In genomic region chr15:98870179-98871069, GRCm38 (mm10) we compare ENCODE assay signal across 7 mouse cellular contexts. TPM values are rescaled to one million over a fixed set of nuclear protein-coding genes. Genes with fewer than 3 reads are reported as not detected.
A peak's percentile ranks its signal among the peaks of the same experiment; 100 is the strongest.
DNase-seq lines count a peak whose midpoint lies in the region; ATAC-seq and TF ChIP-seq lines count a peak whose summit lies in the region.

No protein-coding gene starts in this region.

- H3K4me2 ChIP-seq in forebrain, embryonic 11.5 days (ENCODE audit: low read depth, low read length, severe bottlenecking): peak overlapping the region; percentile 98
- peak overlapping the region; percentile 95 for H3K4me2 ChIP-seq in hindbrain, embryonic 15.5 days
- H3K4me2 ChIP-seq in neural tube, embryonic 12.5 days (replicated peaks): peak overlapping the region; percentile 97

- H3K9me3 ChIP-seq in ES-E14 (ENCODE audit: control insufficient read depth, insufficient read depth, low read depth, low read length): no peaks in the 10 kb centered on the region
- no peaks in the 10 kb centered on the region for H3K9me3 ChIP-seq in forebrain, embryonic 11.5 days (ENCODE audit: control insufficient read depth, low read length)
- no peaks in the 10 kb centered on the region for H3K9me3 ChIP-seq in hindbrain, embryonic 15.5 days
- H3K9me3 ChIP-seq in neural tube, embryonic 12.5 days: no peaks in the 10 kb centered on the region

- peak overlapping the region; percentile 100 for H3K9ac ChIP-seq in ES-E14 (ENCODE audit: insufficient read depth, low read depth, low read length, poor library complexity, severe bottlenecking)
- peak overlapping the region; percentile 99 for H3K9ac ChIP-seq in forebrain, embryonic 11.5 days (ENCODE audit: low read length)
- H3K9ac ChIP-seq in hindbrain, embryonic 15.5 days: peak overlapping the region; percentile 75
- H3K9ac ChIP-seq in liver, adult 2 months (ENCODE audit: low read depth, low read length): peak overlapping the region; percentile 95
- H3K9ac ChIP-seq in neural tube, embryonic 12.5 days: peak overlapping the region; percentile 99

- TF ChIP-seq CTCF in liver, adult 2 months (IDR thresholded peaks at IDR 0.05; ENCODE audit: low read depth, low read length): no peak

- H3K79me2 ChIP-seq in liver, adult 2 months (ENCODE audit: control insufficient read depth, insufficient read depth, low read length): peaks cover 46% of the 10 kb centered on the region

- peak overlapping the region; percentile 98 to 99 for H3K4me3 ChIP-seq in ES-E14 (ENCODE audit: insufficient read depth in 1 of 2, low read depth in 1 of 2, low read length in 2 of 2, poor library complexity in 1 of 2, severe bottlenecking in 1 of 2)
- H3K4me3 ChIP-seq in forebrain, embryonic 11.5 days (ENCODE audit: low read depth, low read length): peak overlapping the region; percentile 99
- H3K4me3 ChIP-seq in hindbrain, embryonic 15.5 days: peak overlapping the region; percentile 92
- H3K4me3 ChIP-seq in liver, adult 2 months (ENCODE audit: insufficient read depth, low read depth, low read length): peak overlapping the region; percentile 87
- peak overlapping the region; percentile 99 for H3K4me3 ChIP-seq in neural tube, embryonic 12.5 days

- H3K27me3 ChIP-seq in forebrain, embryonic 11.5 days (ENCODE audit: control insufficient read depth, insufficient read depth, low read length): no peaks in the 10 kb centered on the region
- H3K27me3 ChIP-seq in hindbrain, embryonic 15.5 days: no peaks in the 10 kb centered on the region
- H3K27me3 ChIP-seq in liver, adult 2 months (ENCODE audit: control insufficient read depth, insufficient read depth, low read length): no peaks in the 10 kb centered on the region
- H3K27me3 ChIP-seq in neural tube, embryonic 12.5 days (replicated peaks): no peaks in the 10 kb centered on the region

- no peak overlapping the region for H3K27ac ChIP-seq in ES-E14 (ENCODE audit: insufficient read depth, low read depth, low read length, poor library complexity, severe bottlenecking)
- H3K27ac ChIP-seq in forebrain, embryonic 11.5 days (ENCODE audit: low read depth, low read length): peak overlapping the region; percentile 95
- peak overlapping the region; percentile 100 for H3K27ac ChIP-seq in hindbrain, embryonic 15.5 days (replicated peaks)
- peak overlapping the region; percentile 98 for H3K27ac ChIP-seq in liver, adult 2 months (replicated peaks; ENCODE audit: insufficient read depth, low read depth, low read length)
- no peak overlapping the region for H3K27ac ChIP-seq in neural tube, embryonic 12.5 days

- no peak for ATAC-seq in forebrain, embryonic 11.5 days (replicated peaks; ENCODE audit: low FRiP score)
- ATAC-seq in hindbrain, embryonic 15.5 days (ENCODE audit: low FRiP score, low read depth): no peak
- no peak for ATAC-seq in neural tube, embryonic 12.5 days (ENCODE audit: low FRiP score, low read depth)
- ATAC-seq in megakaryocyte-erythroid progenitor cell, adult 5-6 weeks (replicated peaks; ENCODE audit: low FRiP score, low TSS enrichment, poor library complexity, severe bottlenecking): no peak

- in situ Hi-C loops in ES-E14 (cut with MboI; ENCODE audit: low sequenced_read_pairs in 2 of 2, unreplicated experiment in 2 of 2): no loop called here

- DNase-seq in ES-E14 (ENCODE audit: low read depth, low spot score): no peak
- DNase-seq in adrenal gland, postnatal 14 days: peak; percentile 65
- peak; percentile 60 for DNase-seq in forebrain, embryonic 11.5 days (ENCODE audit: low spot score)
- peak; percentile 76 for DNase-seq in liver, adult 2 months (ENCODE audit: extremely low read depth, low read depth, low spot score)

- H3K36me3 ChIP-seq in ES-E14 (ENCODE audit: control insufficient read depth, insufficient read depth, low read length, poor library complexity, severe bottlenecking): peaks cover 14% of the 10 kb centered on the region
- peaks cover 5% of the 10 kb centered on the region for H3K36me3 ChIP-seq in forebrain, embryonic 11.5 days (ENCODE audit: control insufficient read depth, insufficient read depth, low read length)
- peaks cover 11% of the 10 kb centered on the region for H3K36me3 ChIP-seq in hindbrain, embryonic 15.5 days
- H3K36me3 ChIP-seq in liver, adult 2 months (ENCODE audit: control insufficient read depth, insufficient read depth, low read length): peaks cover 11% of the 10 kb centered on the region
- peaks cover 12% of the 10 kb centered on the region for H3K36me3 ChIP-seq in neural tube, embryonic 12.5 days

- TF ChIP-seq POLR2A in liver, adult 2 months (IDR thresholded peaks at IDR 0.05; ENCODE audit: extremely low read depth, insufficient read depth, low read length): peak; percentile 74

- under 1% methylated on average over 15 of the region's 16 CpGs for WGBS in forebrain, embryonic 11.5 days
- 2% methylated on average over 15 of the region's 16 CpGs for WGBS in hindbrain, embryonic 15.5 days
- under 1% methylated on average over 16 of the region's 16 CpGs for WGBS in liver, adult 2 months
- under 1% methylated on average over 16 of the region's 16 CpGs for WGBS in neural tube, embryonic 12.5 days

- H3K4me1 ChIP-seq in ES-E14 (ENCODE audit: control insufficient read depth in 2 of 2, insufficient read depth in 2 of 2, low read length in 2 of 2, poor library complexity in 1 of 2): peaks cover 5 to 21% of the 10 kb centered on the region in 2 experiments; a peak in 2 of 4 replicates
- peaks cover 24% of the 10 kb centered on the region for H3K4me1 ChIP-seq in forebrain, embryonic 11.5 days (replicated peaks; ENCODE audit: control insufficient read depth, insufficient read depth, low read length)
- H3K4me1 ChIP-seq in hindbrain, embryonic 15.5 days (replicated peaks): peaks cover 51% of the 10 kb centered on the region
- H3K4me1 ChIP-seq in liver, adult 2 months (ENCODE audit: control insufficient read depth, insufficient read depth, low read length): peaks cover 27% of the 10 kb centered on the region
- H3K4me1 ChIP-seq in neural tube, embryonic 12.5 days: peaks cover 35% of the 10 kb centered on the region

RNA-seq across cellular contexts. Expression of gene Kmt2d, which starts 0.6 kb away (rescaled TPM):
- total RNA-seq in ES-E14 (2012; rRNA removed): 30.7 and 35.9 TPM in 2 replicates
- 64.0 and 66.6 TPM in 2 replicates for total RNA-seq in adrenal gland, postnatal 14 days (2021)
- polyA plus RNA-seq in forebrain, embryonic 11.5 days (2014; fragmentation: Nextera tagmentation; extraction: Ambion mirVana): 20.1 and 20.6 TPM in 2 replicates
- 10.6 and 11.4 TPM in 2 replicates for polyA plus RNA-seq in hindbrain, embryonic 15.5 days (2015; fragmentation: Nextera tagmentation; extraction: Ambion mirVana)
- total RNA-seq in liver, adult 2 months (2014; rRNA removed): 6.6 and 10.1 TPM in 2 replicates
- polyA plus RNA-seq in liver, adult 2 months (2012; rRNA removed): 7.1 and 10.3 TPM in 2 replicates
- polyA plus RNA-seq in neural tube, embryonic 12.5 days (2016; fragmentation: Nextera tagmentation; extraction: Ambion mirVana): 10.4 and 12.3 TPM in 2 replicates
- total RNA-seq in megakaryocyte-erythroid progenitor cell, adult 5-6 weeks (2014; fragmentation: Nextera tagmentation): 55.2 and 72.7 TPM in 2 replicates
- 27.5 and 31.8 TPM in 2 replicates for total RNA-seq in megakaryocyte-erythroid progenitor cell, adult 5-6 weeks (2017)

RNA-seq across cellular contexts. Expression of gene Rhebl1, which starts 23.9 kb away (rescaled TPM):
- 43.6 and 48.2 TPM in 2 replicates for total RNA-seq in ES-E14 (2012; rRNA removed)
- total RNA-seq in adrenal gland, postnatal 14 days (2021): 3.0 and 3.6 TPM in 2 replicates
- polyA plus RNA-seq in forebrain, embryonic 11.5 days (2014; fragmentation: Nextera tagmentation; extraction: Ambion mirVana): 12.5 and 14.1 TPM in 2 replicates
- polyA plus RNA-seq in hindbrain, embryonic 15.5 days (2015; fragmentation: Nextera tagmentation; extraction: Ambion mirVana): 32.1 and 34.5 TPM in 2 replicates
- 0.94 and 1.8 TPM in 2 replicates for total RNA-seq in liver, adult 2 months (2014; rRNA removed)
- 0.35 and 0.37 TPM in 2 replicates for polyA plus RNA-seq in liver, adult 2 months (2012; rRNA removed)
- 27.8 and 27.9 TPM in 2 replicates for polyA plus RNA-seq in neural tube, embryonic 12.5 days (2016; fragmentation: Nextera tagmentation; extraction: Ambion mirVana)
- 17.4 and 25.2 TPM in 2 replicates for total RNA-seq in megakaryocyte-erythroid progenitor cell, adult 5-6 weeks (2014; fragmentation: Nextera tagmentation)
- total RNA-seq in megakaryocyte-erythroid progenitor cell, adult 5-6 weeks (2017): 4.3 and 9.4 TPM in 2 replicates

RNA-seq across cellular contexts. Expression of gene Dhh, which starts 27.9 kb away (rescaled TPM):
- 1.0 and 1.2 TPM in 2 replicates for total RNA-seq in ES-E14 (2012; rRNA removed)
- 1.9 and 3.5 TPM in 2 replicates for total RNA-seq in adrenal gland, postnatal 14 days (2021)
- 0.28 and 0.29 TPM in 2 replicates for polyA plus RNA-seq in forebrain, embryonic 11.5 days (2014; fragmentation: Nextera tagmentation; extraction: Ambion mirVana)
- polyA plus RNA-seq in hindbrain, embryonic 15.5 days (2015; fragmentation: Nextera tagmentation; extraction: Ambion mirVana): 1.9 and 2.5 TPM in 2 replicates
- under 0.01 and 0.13 TPM in 2 replicates for total RNA-seq in liver, adult 2 months (2014; rRNA removed)
- polyA plus RNA-seq in liver, adult 2 months (2012; rRNA removed): 0.18 and 0.45 TPM in 2 replicates
- 1.6 and 1.9 TPM in 2 replicates for polyA plus RNA-seq in neural tube, embryonic 12.5 days (2016; fragmentation: Nextera tagmentation; extraction: Ambion mirVana)
- not detected in 2 replicates for total RNA-seq in megakaryocyte-erythroid progenitor cell, adult 5-6 weeks (2014; fragmentation: Nextera tagmentation)
- not detected in 2 replicates for total RNA-seq in megakaryocyte-erythroid progenitor cell, adult 5-6 weeks (2017)

RNA-seq across cellular contexts. Expression of gene Prkag1, which starts 39.1 kb away (rescaled TPM):
- 36.6 and 54.7 TPM in 2 replicates for total RNA-seq in ES-E14 (2012; rRNA removed)
- 59.1 and 62.5 TPM in 2 replicates for total RNA-seq in adrenal gland, postnatal 14 days (2021)
- 89.4 and 92.5 TPM in 2 replicates for polyA plus RNA-seq in forebrain, embryonic 11.5 days (2014; fragmentation: Nextera tagmentation; extraction: Ambion mirVana)
- polyA plus RNA-seq in hindbrain, embryonic 15.5 days (2015; fragmentation: Nextera tagmentation; extraction: Ambion mirVana): 73.4 and 75.3 TPM in 2 replicates
- 40.1 and 41.4 TPM in 2 replicates for total RNA-seq in liver, adult 2 months (2014; rRNA removed)
- 35.6 and 37.7 TPM in 2 replicates for polyA plus RNA-seq in liver, adult 2 months (2012; rRNA removed)
- 70.1 and 79.2 TPM in 2 replicates for polyA plus RNA-seq in neural tube, embryonic 12.5 days (2016; fragmentation: Nextera tagmentation; extraction: Ambion mirVana)
- total RNA-seq in megakaryocyte-erythroid progenitor cell, adult 5-6 weeks (2014; fragmentation: Nextera tagmentation): 61.3 and 121 TPM in 2 replicates
- 120 and 143 TPM in 2 replicates for total RNA-seq in megakaryocyte-erythroid progenitor cell, adult 5-6 weeks (2017)

RNA-seq across cellular contexts. Expression of gene Lmbr1l, which starts 47.6 kb away (rescaled TPM):
- total RNA-seq in ES-E14 (2012; rRNA removed): 55.1 and 73.3 TPM in 2 replicates
- total RNA-seq in adrenal gland, postnatal 14 days (2021): 21.4 and 26.3 TPM in 2 replicates
- polyA plus RNA-seq in forebrain, embryonic 11.5 days (2014; fragmentation: Nextera tagmentation; extraction: Ambion mirVana): 8.7 and 9.4 TPM in 2 replicates
- polyA plus RNA-seq in hindbrain, embryonic 15.5 days (2015; fragmentation: Nextera tagmentation; extraction: Ambion mirVana): 26.8 and 29.3 TPM in 2 replicates
- 24.3 and 28.8 TPM in 2 replicates for total RNA-seq in liver, adult 2 months (2014; rRNA removed)
- 21.3 and 32.4 TPM in 2 replicates for polyA plus RNA-seq in liver, adult 2 months (2012; rRNA removed)
- polyA plus RNA-seq in neural tube, embryonic 12.5 days (2016; fragmentation: Nextera tagmentation; extraction: Ambion mirVana): 35.9 and 40.0 TPM in 2 replicates
- total RNA-seq in megakaryocyte-erythroid progenitor cell, adult 5-6 weeks (2014; fragmentation: Nextera tagmentation): 8.7 and 14.5 TPM in 2 replicates
- 5.7 and 12.0 TPM in 2 replicates for total RNA-seq in megakaryocyte-erythroid progenitor cell, adult 5-6 weeks (2017)

Comparison
In these comparisons a context has a peak if more than half of its experiments do, and no peak if none do; other contexts are left out.
1. H3K27ac ChIP-seq: peak in forebrain, embryonic 11.5 days (single experiment), hindbrain, embryonic 15.5 days (single experiment) and liver, adult 2 months (single experiment); none in ES-E14 (single experiment) and neural tube, embryonic 12.5 days (single experiment).
2. Peak in every context shown above with its lines, with median percentiles within 50 percentile points of each other: H3K4me3 ChIP-seq, H3K9ac ChIP-seq and H3K4me2 ChIP-seq.